15 mouse cellular contexts compared by ENCODE assay signal in the genomic region with DNA sequence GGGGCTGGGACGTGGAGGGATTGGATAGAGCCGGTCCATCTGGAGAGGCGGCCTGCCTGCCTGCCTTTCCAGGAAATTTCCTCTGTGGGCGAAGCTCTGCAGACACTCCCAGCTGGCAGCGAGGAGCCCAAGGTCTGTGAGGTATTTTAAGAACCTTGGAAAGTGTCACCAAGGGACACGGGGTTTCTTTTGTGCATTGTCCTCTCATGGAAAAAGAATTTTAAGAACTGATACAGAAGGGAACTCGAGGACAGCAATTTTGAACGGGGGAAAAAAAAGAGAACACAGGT. TPM values are rescaled to one million over a fixed set of nuclear protein-coding genes. Genes with fewer than 3 reads are reported as not detected.
DNase-seq lines count a peak whose midpoint lies in the region.
"Had no signal": no experiment of that assay in that cellular context is flagged by ENCODE, and none has a peak within 500 bp of the region (broad histone marks: within the 10 kb centered on the region; RNA-seq: fewer than 3 reads in every experiment).

No protein-coding gene starts in this region.

- peak; percentile 50 to 57 for DNase-seq in cerebellum, postnatal 14 days
- DNase-seq in cerebellum, postnatal 4 days (ENCODE audit: low spot score in 2 of 2), result no peak
- DNase-seq in frontal cortex, postnatal 36 days (ENCODE audit: low spot score in 2 of 2), result peak; percentile 30 to 40
- DNase-seq in frontal cortex, postnatal 14 days (ENCODE audit: low spot score in 2 of 2), result no peak
- DNase-seq in left cerebral cortex, postnatal 14 days (ENCODE audit: low spot score in 2 of 2), result peak; percentile 31 to 56
- DNase-seq in left cerebral cortex, adult 11 months (ENCODE audit: low spot score), result no peak
- peak; percentile 71 for DNase-seq in brain, adult 2 months (ENCODE audit: low read depth, low spot score)
- no peak for DNase-seq in heart, postnatal 14 days
- DNase-seq: adrenal gland, postnatal 10 days; B cell, adult 2 months; forebrain, postnatal 0 days; gastrocnemius, postnatal 14 days had no signal

- intact Hi-C loops in left cerebral cortex, postnatal 14 days (cut with DNase I), result loop anchor here (5.0 kb wide), 2 partner anchors 225 to 305 kb away; no protein-coding TSS in a partner anchor
- intact Hi-C loops in heart, postnatal 14 days (cut with DNase I), result loop anchor here (5.0 kb wide), 2 partner anchors 125 to 715 kb away; a partner anchor contains a TSS

RNA-seq across cellular contexts. Expression of a gene that starts 41.0 kb away (rescaled TPM):
- total RNA-seq in left cerebral cortex, postnatal 14 days (2021), result 10 to 100 TPM; 25.7 to 27.0 TPM
- not detected for total RNA-seq in heart, postnatal 14 days (2021)
- total RNA-seq: heart, adult 8-10 months; hematopoietic stem cell, adult 5-6 weeks; MEL had no signal

Comparison
In these comparisons a context has a peak if more than half of its experiments do, and no peak if none do; other contexts are left out.
1. DNase-seq: peak in cerebellum, postnatal 14 days (2 of 2), frontal cortex, postnatal 36 days (2 of 2), left cerebral cortex, postnatal 14 days (2 of 2) and brain, adult 2 months (single experiment); none in cerebellum, postnatal 4 days (0 of 2), frontal cortex, postnatal 14 days (0 of 2), left cerebral cortex, adult 11 months (single experiment) and heart, postnatal 14 days (0 of 2).
2. RNA of a gene that starts 41.0 kb away (total RNA-seq): 25.7 to 27.0 TPM in left cerebral cortex, postnatal 14 days; not detected in heart, postnatal 14 days; every median in the first group is over 10 times any median in the second.